Mouse (Mus musculus): ENCODE measurements around the gene Tescl. TPM values are rescaled to one million over a fixed set of nuclear protein-coding genes. Genes with fewer than 3 reads are reported as not detected.
A peak's percentile ranks its signal among the peaks of the same experiment; 100 is the strongest.

The Tescl gene
- total and polyA plus RNA-seq, 2 experiments = not detected

- no peaks in the 10 kb centered on the region for H3K27me3 ChIP-seq (ENCODE audit: control insufficient read depth, insufficient read depth, low read length)
- H3K79me2 ChIP-seq (ENCODE audit: control insufficient read depth, insufficient read depth, low read length) = no peaks in the 10 kb centered on the region
- H3K9ac ChIP-seq (ENCODE audit: low read depth, low read length) = no peak overlapping the region
- WGBS = 72% methylated on average over 7 of the region's 7 CpGs
- no peaks in the 10 kb centered on the region for H3K4me1 ChIP-seq (ENCODE audit: control insufficient read depth, insufficient read depth, low read length)
- no peak overlapping the region for H3K4me3 ChIP-seq (ENCODE audit: insufficient read depth, low read depth, low read length)
- no peak overlapping the region for H3K27ac ChIP-seq (replicated peaks; ENCODE audit: insufficient read depth, low read depth, low read length)
- DNase-seq (ENCODE audit: extremely low read depth, low read depth, low spot score) = no peak
- no peak for TF ChIP-seq CTCF (IDR thresholded peaks at IDR 0.05; ENCODE audit: low read depth, low read length)
- no peak for TF ChIP-seq POLR2A (IDR thresholded peaks at IDR 0.05; ENCODE audit: extremely low read depth, insufficient read depth, low read length)
- H3K36me3 ChIP-seq (ENCODE audit: control insufficient read depth, insufficient read depth, low read length) = no peaks in the 10 kb centered on the region
Observed at GRCm38 (mm10) chr7:24343701-24344272, 10.1 kb upstream of the Tescl start.

GRCm38 (mm10) chr7:24338241-24338640 lies 4.5 kb upstream of the Tescl start:
- Histone ChIP-seq H3K36me3 (ENCODE audit: control insufficient read depth, insufficient read depth, low read length) (no peaks in the 10 kb centered on the region), H3K4me1 (ENCODE audit: control insufficient read depth, insufficient read depth, low read length) (no peaks in the 10 kb centered on the region), H3K4me3 (ENCODE audit: insufficient read depth, low read depth, low read length) (no peak overlapping the region), H3K9ac (ENCODE audit: low read depth, low read length) (no peak overlapping the region), H3K27me3 (ENCODE audit: control insufficient read depth, insufficient read depth, low read length) (peaks cover 5% of the 10 kb centered on the region; the same call in 1 of the 2 replicates), H3K27ac (replicated peaks; ENCODE audit: insufficient read depth, low read depth, low read length) (no peak overlapping the region), H3K79me2 (ENCODE audit: control insufficient read depth, insufficient read depth, low read length) (no peaks in the 10 kb centered on the region)
- 42% methylated on average over 2 of the region's 2 CpGs for WGBS
- TF ChIP-seq POLR2A (IDR thresholded peaks at IDR 0.05; ENCODE audit: extremely low read depth, insufficient read depth, low read length) (no peak), CTCF (IDR thresholded peaks at IDR 0.05; ENCODE audit: low read depth, low read length) (peak; percentile 11; the same call in 1 of the 2 replicates)
- DNase-seq (ENCODE audit: extremely low read depth, low read depth, low spot score) = no peak

DNA sequence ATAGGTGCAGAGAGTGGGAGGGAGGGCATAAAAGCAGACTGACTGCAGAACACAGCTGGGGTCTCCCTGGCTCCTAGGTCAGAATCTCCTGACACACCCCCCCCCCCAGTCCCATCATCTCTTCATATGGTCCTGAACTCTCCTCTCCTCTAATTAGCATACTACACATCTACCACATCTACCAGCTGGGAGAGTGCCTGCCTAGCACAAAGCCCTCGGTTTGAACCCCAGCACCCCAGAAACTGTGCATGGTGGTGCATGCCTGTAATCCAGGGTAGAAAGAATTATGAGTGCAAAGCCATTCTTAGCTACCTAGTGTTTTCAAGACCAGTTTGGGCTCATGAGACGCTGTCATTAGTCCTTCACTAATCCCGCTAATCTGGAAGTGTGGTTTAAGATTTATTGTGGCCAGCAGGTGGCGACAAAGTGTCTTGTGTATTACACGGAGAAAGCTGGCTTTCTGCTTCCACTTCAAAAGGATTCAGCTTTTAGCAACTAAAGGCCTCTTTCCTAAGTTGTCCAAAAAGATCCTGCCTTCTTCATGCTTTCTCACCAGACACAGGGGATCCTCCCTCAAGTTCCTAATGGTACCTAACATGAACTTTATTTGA lies 2.1 kb upstream of the Tescl start:
- H3K9ac ChIP-seq (ENCODE audit: low read depth, low read length) = no peak overlapping the region
- H3K4me3 ChIP-seq (ENCODE audit: insufficient read depth, low read depth, low read length) = no peak overlapping the region
- H3K79me2 ChIP-seq (ENCODE audit: control insufficient read depth, insufficient read depth, low read length) = no peaks in the 10 kb centered on the region
- DNase-seq (ENCODE audit: extremely low read depth, low read depth, low spot score) = peak; percentile 49
- no peak overlapping the region for H3K27ac ChIP-seq (replicated peaks; ENCODE audit: insufficient read depth, low read depth, low read length)
- peaks cover 6% of the 10 kb centered on the region; the same call in 1 of the 2 replicates for H3K27me3 ChIP-seq (ENCODE audit: control insufficient read depth, insufficient read depth, low read length)
- no peaks in the 10 kb centered on the region for H3K4me1 ChIP-seq (ENCODE audit: control insufficient read depth, insufficient read depth, low read length)
- TF ChIP-seq CTCF (IDR thresholded peaks at IDR 0.05; ENCODE audit: low read depth, low read length) = peak; percentile 25; the same call in 1 of the 2 replicates
- TF ChIP-seq POLR2A (IDR thresholded peaks at IDR 0.05; ENCODE audit: extremely low read depth, insufficient read depth, low read length) = no peak
- no peaks in the 10 kb centered on the region for H3K36me3 ChIP-seq (ENCODE audit: control insufficient read depth, insufficient read depth, low read length)
- WGBS = 14% methylated on average over 5 of the region's 5 CpGs

GRCm38 (mm10) chr7:24327281-24327975 lies 6.3 kb downstream of the Tescl start:
- 72% methylated on average over 14 of the region's 14 CpGs for WGBS
- Histone ChIP-seq H3K4me3 (ENCODE audit: insufficient read depth, low read depth, low read length) (no peak overlapping the region), H3K9ac (ENCODE audit: low read depth, low read length) (no peak overlapping the region), H3K79me2 (ENCODE audit: control insufficient read depth, insufficient read depth, low read length) (no peaks in the 10 kb centered on the region), H3K27ac (replicated peaks; ENCODE audit: insufficient read depth, low read depth, low read length) (no peak overlapping the region), H3K36me3 (ENCODE audit: control insufficient read depth, insufficient read depth, low read length) (no peaks in the 10 kb centered on the region), H3K27me3 (ENCODE audit: control insufficient read depth, insufficient read depth, low read length) (peaks cover 5% of the 10 kb centered on the region; the same call in 1 of the 2 replicates), H3K4me1 (ENCODE audit: control insufficient read depth, insufficient read depth, low read length) (no peaks in the 10 kb centered on the region)
- DNase-seq (ENCODE audit: extremely low read depth, low read depth, low spot score) = no peak
- TF ChIP-seq POLR2A (IDR thresholded peaks at IDR 0.05; ENCODE audit: extremely low read depth, insufficient read depth, low read length) = no peak
- TF ChIP-seq CTCF (IDR thresholded peaks at IDR 0.05; ENCODE audit: low read depth, low read length) = no peak

DNA sequence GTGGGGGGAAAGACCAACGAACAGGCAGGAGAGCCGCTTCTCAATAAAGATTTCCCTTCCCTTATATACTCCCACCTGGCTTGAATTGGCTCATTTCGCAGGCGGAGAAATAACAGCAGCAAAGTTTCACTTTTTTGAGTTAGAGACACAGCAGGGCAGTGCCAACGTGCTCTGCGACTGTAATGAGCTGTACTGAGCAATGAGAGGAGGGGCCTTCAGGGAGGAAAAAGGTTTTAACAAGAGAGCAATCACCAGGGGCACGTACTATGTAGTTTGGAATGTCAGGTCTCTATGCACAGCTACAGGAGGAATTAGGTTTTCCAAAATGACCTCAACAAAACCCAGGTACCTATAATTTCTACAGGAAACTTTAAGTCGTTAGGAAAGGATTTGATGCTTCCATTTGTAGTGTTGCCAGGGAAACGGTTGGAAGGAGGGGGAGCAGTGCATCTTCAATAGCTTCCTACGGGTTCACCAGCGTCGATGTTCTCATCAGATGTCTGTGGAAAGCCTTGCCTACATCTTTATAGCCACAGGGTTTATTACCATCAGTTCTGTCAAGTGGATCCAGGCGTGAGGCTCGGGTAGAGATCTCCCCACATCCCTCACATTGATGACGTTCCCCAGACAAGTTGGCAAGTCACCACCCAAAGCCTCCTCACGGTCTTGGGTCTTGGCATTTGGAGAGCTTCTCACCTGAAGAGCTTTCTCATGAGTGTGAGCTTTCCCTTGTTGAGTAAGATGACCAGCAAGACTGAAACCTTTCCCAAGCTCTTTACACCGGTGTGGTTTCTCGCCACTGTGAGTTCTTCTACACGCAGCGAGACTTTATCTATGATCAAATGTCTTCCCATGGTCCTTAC lies 7.2 kb downstream of the Tescl start:
- Histone ChIP-seq H3K9ac (ENCODE audit: low read depth, low read length) (no peak overlapping the region), H3K27ac (replicated peaks; ENCODE audit: insufficient read depth, low read depth, low read length) (no peak overlapping the region), H3K27me3 (ENCODE audit: control insufficient read depth, insufficient read depth, low read length) (peaks cover 5% of the 10 kb centered on the region; the same call in 1 of the 2 replicates), H3K4me1 (ENCODE audit: control insufficient read depth, insufficient read depth, low read length) (no peaks in the 10 kb centered on the region), H3K36me3 (ENCODE audit: control insufficient read depth, insufficient read depth, low read length) (no peaks in the 10 kb centered on the region), H3K4me3 (ENCODE audit: insufficient read depth, low read depth, low read length) (no peak overlapping the region), H3K79me2 (ENCODE audit: control insufficient read depth, insufficient read depth, low read length) (no peaks in the 10 kb centered on the region)
- DNase-seq (ENCODE audit: extremely low read depth, low read depth, low spot score) = no peak
- WGBS = 59% methylated on average over 20 of the region's 20 CpGs
- no peak for TF ChIP-seq CTCF (IDR thresholded peaks at IDR 0.05; ENCODE audit: low read depth, low read length)
- TF ChIP-seq POLR2A (IDR thresholded peaks at IDR 0.05; ENCODE audit: extremely low read depth, insufficient read depth, low read length) = no peak
